15 mouse cellular contexts compared by ENCODE assay signal in genomic region chr8:124910349-124910748, GRCm38 (mm10). TPM values are rescaled to one million over a fixed set of nuclear protein-coding genes. Genes with fewer than 3 reads are reported as not detected.
DNase-seq lines count a peak whose midpoint lies in the region.
"Had no signal": no experiment of that assay in that cellular context is flagged by ENCODE, and none has a peak within 500 bp of the region (broad histone marks: within the 10 kb centered on the region; RNA-seq: fewer than 3 reads in every experiment).

No protein-coding gene starts in this region.

- H3K27ac ChIP-seq in embryonic facial prominence, embryonic 10.5 days (replicated peaks): no peak overlapping the region
- H3K27ac ChIP-seq: hindbrain, embryonic 15.5 days; left cerebral cortex, adult 2 months; limb, embryonic 13.5 days; liver, embryonic 15.5 days had no signal

- peaks cover 100% of the 10 kb centered on the region for H3K36me3 ChIP-seq in embryonic facial prominence, embryonic 10.5 days (replicated peaks)

- H3K4me3 ChIP-seq in embryonic facial prominence, embryonic 10.5 days: no peak overlapping the region
- H3K4me3 ChIP-seq: hindbrain, embryonic 15.5 days; left cerebral cortex, adult 2 months; limb, embryonic 13.5 days; liver, embryonic 15.5 days had no signal

- DNase-seq in heart, adult 11 months: peak; percentile 94
- no peak for DNase-seq in heart, postnatal 25 days (ENCODE audit: low spot score)
- DNase-seq in left cerebral cortex, postnatal 4 days: peak; percentile 34
- DNase-seq in left cerebral cortex, postnatal 10 days (ENCODE audit: extremely low spot score in 1 of 2, low spot score in 2 of 2): no peak
- peak; percentile 77 to 79 for DNase-seq in cerebellum, postnatal 10 days
- peak; percentile 67 for DNase-seq in heart, postnatal 4 days
- DNase-seq in spleen, postnatal 4 days (ENCODE audit: low spot score in 2 of 2): no peak
- DNase-seq in embryonic facial prominence, embryonic 10.5 days (ENCODE audit: low spot score): no peak
- DNase-seq: gastrocnemius, postnatal 14 days; kidney, adult 9 months; thymus, postnatal 25 days had no signal

- peaks cover 4% of the 10 kb centered on the region; the same call in 1 of the 2 replicates for H3K4me1 ChIP-seq in embryonic facial prominence, embryonic 10.5 days

- intact Hi-C loops in heart, postnatal 25 days (cut with DNase I): loop anchor here (5.0 kb wide), 1 partner anchor 37 kb away; the partner anchor contains the start of gene Egln1
- intact Hi-C loops in left cerebral cortex, postnatal 4 days (cut with DNase I): no loop called here
- intact Hi-C loops in left cerebral cortex, postnatal 10 days (cut with DNase I): no loop called here

- H3K9me3 ChIP-seq in embryonic facial prominence, embryonic 10.5 days: 0 out of 2 replicates have a peak, but pooled peaks cover 5% of the 10 kb centered on the region
- H3K9me3 ChIP-seq: hindbrain, embryonic 15.5 days; limb, embryonic 13.5 days; liver, embryonic 15.5 days had no signal

- WGBS in embryonic facial prominence, embryonic 10.5 days: 86% methylated on average over 10 of the region's 10 CpGs

- H3K27me3 ChIP-seq in embryonic facial prominence, embryonic 10.5 days (replicated peaks; ENCODE audit: low read depth, poor library complexity, severe bottlenecking): no peaks in the 10 kb centered on the region
- H3K27me3 ChIP-seq: hindbrain, embryonic 15.5 days; limb, embryonic 13.5 days; liver, embryonic 15.5 days had no signal

RNA-seq across cellular contexts. Expression of gene Sprtn, which starts 12.7 kb away (rescaled TPM):
- 10 to 100 TPM in 1 of 2 experiments, 1 to 10 TPM in 1; 9.5 to 12.2 TPM for total RNA-seq in heart, postnatal 25 days (2021)
- total RNA-seq in left cerebral cortex, postnatal 4 days (2021): 10 to 100 TPM; 17.2 to 17.6 TPM
- 10 to 100 TPM; 14.7 to 15.6 TPM for total RNA-seq in left cerebral cortex, postnatal 10 days (2021)
- total RNA-seq in heart, postnatal 4 days (2021): 10 to 100 TPM; 19.4 to 21.3 TPM
- 9.5 and 10.3 TPM in 2 replicates for polyA plus RNA-seq in embryonic facial prominence, embryonic 10.5 days (2016; fragmentation: Nextera tagmentation; extraction: Ambion mirVana)

RNA-seq across cellular contexts. Expression of gene Exoc8, which starts 12.8 kb away (rescaled TPM):
- 10 to 100 TPM; 18.9 to 19.2 TPM for total RNA-seq in heart, postnatal 25 days (2021)
- total RNA-seq in left cerebral cortex, postnatal 4 days (2021): 10 to 100 TPM; 32.8 to 33.8 TPM
- 10 to 100 TPM; 35.7 to 37.0 TPM for total RNA-seq in left cerebral cortex, postnatal 10 days (2021)
- 10 to 100 TPM; 15.6 to 16.9 TPM for total RNA-seq in heart, postnatal 4 days (2021)
- 8.5 and 8.7 TPM in 2 replicates for polyA plus RNA-seq in embryonic facial prominence, embryonic 10.5 days (2016; fragmentation: Nextera tagmentation; extraction: Ambion mirVana)

RNA-seq across cellular contexts. Expression of gene Egln1, which starts 38.8 kb away (rescaled TPM):
- 100 to 1,000 TPM; 272 to 278 TPM for total RNA-seq in heart, postnatal 25 days (2021)
- total RNA-seq in left cerebral cortex, postnatal 4 days (2021): 10 to 100 TPM; 57.0 to 59.0 TPM
- 10 to 100 TPM; 59.9 to 61.1 TPM for total RNA-seq in left cerebral cortex, postnatal 10 days (2021)
- total RNA-seq in heart, postnatal 4 days (2021): 100 to 1,000 TPM; 112 to 115 TPM
- polyA plus RNA-seq in embryonic facial prominence, embryonic 10.5 days (2016; fragmentation: Nextera tagmentation; extraction: Ambion mirVana): 10.2 and 10.9 TPM in 2 replicates

RNA-seq across cellular contexts. Expression of gene 2810004N23Rik, which starts 47.4 kb away (rescaled TPM):
- total RNA-seq in heart, postnatal 25 days (2021): 10 to 100 TPM; 39.7 to 45.5 TPM
- 10 to 100 TPM; 21.2 to 24.2 TPM for total RNA-seq in left cerebral cortex, postnatal 4 days (2021)
- 10 to 100 TPM; 21.3 to 21.9 TPM for total RNA-seq in left cerebral cortex, postnatal 10 days (2021)
- total RNA-seq in heart, postnatal 4 days (2021): 10 to 100 TPM; 44.0 to 46.1 TPM
- 77.2 and 82.2 TPM in 2 replicates for polyA plus RNA-seq in embryonic facial prominence, embryonic 10.5 days (2016; fragmentation: Nextera tagmentation; extraction: Ambion mirVana)

RNA-seq across cellular contexts. Expression of gene Gnpat, which starts 47.5 kb away (rescaled TPM):
- total RNA-seq in heart, postnatal 25 days (2021): 100 to 1,000 TPM; 168 to 181 TPM
- total RNA-seq in left cerebral cortex, postnatal 4 days (2021): 10 to 100 TPM; 62.1 to 69.6 TPM
- total RNA-seq in left cerebral cortex, postnatal 10 days (2021): 10 to 100 TPM; 56.6 to 61.4 TPM
- total RNA-seq in heart, postnatal 4 days (2021): 100 to 1,000 TPM; 112 to 115 TPM
- polyA plus RNA-seq in embryonic facial prominence, embryonic 10.5 days (2016; fragmentation: Nextera tagmentation; extraction: Ambion mirVana): 138 and 149 TPM in 2 replicates

Comparison
In these comparisons a context has a peak if more than half of its experiments do, and no peak if none do; other contexts are left out.
1. DNase-seq: peak in heart, adult 11 months (single experiment), left cerebral cortex, postnatal 4 days (single experiment), cerebellum, postnatal 10 days (2 of 2) and heart, postnatal 4 days (single experiment); none in heart, postnatal 25 days (single experiment), left cerebral cortex, postnatal 10 days (0 of 2), spleen, postnatal 4 days (0 of 2) and embryonic facial prominence, embryonic 10.5 days (single experiment).